Mouse (Mus musculus): ENCODE results near the gene Psg16. TPM values are rescaled to one million over a fixed set of nuclear protein-coding genes. Genes with fewer than 3 reads are reported as not detected.

Psg16 gene
- 0.12 TPM in 2 replicates for polyA plus RNA-seq (2014; fragmentation: Nextera tagmentation; extraction: Ambion mirVana)

GRCm38 (mm10) chr7:17073904-17074615 is at the start of gene Psg16:
TSS of gene Psg16 (plus strand) at chr7:17074040.
- no peak within 1 kb of the TSS for H3K4me3 ChIP-seq (ENCODE audit: low read depth, low read length)
- peak within 1 kb of the TSS; percentile 49 for H3K4me2 ChIP-seq
- peak within 1 kb of the TSS; percentile 23; the same call in 1 of the 2 replicates for H3K27ac ChIP-seq (ENCODE audit: low read depth, low read length)
- H3K4me1 ChIP-seq (replicated peaks; ENCODE audit: control insufficient read depth, insufficient read depth, low read length), result 0 out of 2 replicates have a peak, but pooled peaks cover 2% of the 10 kb centered on the region
- DNase-seq (ENCODE audit: low spot score) (peak; percentile 62), ATAC-seq (replicated peaks; ENCODE audit: low FRiP score) (peak; percentile 91)
- H3K27me3 ChIP-seq (replicated peaks; ENCODE audit: control insufficient read depth, insufficient read depth, low read length), result no peaks in the 10 kb centered on the region
- WGBS, result 41% methylated on average over 23 of the region's 23 CpGs
- H3K36me3 ChIP-seq (ENCODE audit: control insufficient read depth, insufficient read depth, low read length), result no peaks in the 10 kb centered on the region
- H3K9me3 ChIP-seq (ENCODE audit: control insufficient read depth, low read length), result no peaks in the 10 kb centered on the region
- H3K9ac ChIP-seq (ENCODE audit: low read depth, low read length), result no peak within 1 kb of the TSS

- H3K9me3 ChIP-seq (ENCODE audit: control insufficient read depth, low read length), result no peaks in the 10 kb centered on the region
- peaks cover 21% of the 10 kb centered on the region for H3K36me3 ChIP-seq (ENCODE audit: control insufficient read depth, insufficient read depth, low read length)
- DNase-seq (ENCODE audit: low spot score) (no peak), ATAC-seq (replicated peaks; ENCODE audit: low FRiP score) (no peak)
- H3K9ac ChIP-seq (ENCODE audit: low read depth, low read length), result 0 out of 2 replicates have a peak overlapping the region, but pooled peaks have one; percentile 15
- H3K4me3 ChIP-seq (ENCODE audit: low read depth, low read length), result no peak overlapping the region; the same call in 1 of the 2 replicates
- H3K4me2 ChIP-seq, result peak overlapping the region; percentile 81; the same call in 1 of the 2 replicates
- H3K27me3 ChIP-seq (replicated peaks; ENCODE audit: control insufficient read depth, insufficient read depth, low read length), result no peaks in the 10 kb centered on the region
- peaks cover 35% of the 10 kb centered on the region for H3K4me1 ChIP-seq (replicated peaks; ENCODE audit: control insufficient read depth, insufficient read depth, low read length)
- 89% methylated on average over 6 of the region's 6 CpGs for WGBS
- H3K27ac ChIP-seq (ENCODE audit: low read depth, low read length), result peak overlapping the region; percentile 45; the same call in 1 of the 2 replicates
Observed at GRCm38 (mm10) chr7:17024141-17024540, 49.7 kb upstream of the Psg16 start.

DNA sequence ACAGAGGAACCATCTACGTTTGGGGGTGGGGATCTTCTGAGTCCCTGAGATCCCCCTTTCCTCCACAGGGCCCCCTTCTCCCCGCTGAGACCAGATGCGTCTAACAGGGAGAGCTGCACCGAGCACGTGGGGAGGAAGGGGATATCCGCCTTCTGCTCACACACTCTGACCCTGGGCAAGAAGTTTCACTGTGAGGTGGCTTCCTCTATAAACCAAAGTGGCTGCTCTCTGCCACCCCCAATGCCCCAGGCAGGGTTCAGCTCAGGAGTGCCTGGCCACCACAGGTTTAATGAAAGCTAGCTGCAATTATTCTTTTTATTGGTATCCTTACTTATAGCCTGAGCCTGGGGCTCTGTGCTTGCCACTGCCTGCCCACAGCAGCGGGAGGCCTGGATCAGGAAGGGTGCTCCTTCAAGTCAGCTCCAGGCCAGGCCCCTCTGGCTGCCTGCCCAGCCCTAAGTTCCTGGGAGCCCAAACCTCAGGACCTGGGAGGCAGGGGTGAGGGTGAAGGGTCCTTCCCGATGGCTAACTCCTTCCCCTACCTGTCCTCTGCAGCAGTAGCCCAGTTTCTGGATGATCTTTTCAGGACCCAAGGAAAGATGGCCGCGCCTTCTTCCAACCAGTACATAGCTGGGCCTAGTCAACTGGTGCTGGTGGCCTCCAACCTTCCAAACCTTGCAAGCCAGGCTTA is 48.9 kb upstream of the Psg16 start:
- Histone ChIP-seq H3K27ac (ENCODE audit: low read depth, low read length) (peak overlapping the region; percentile 45; the same call in 1 of the 2 replicates), H3K36me3 (ENCODE audit: control insufficient read depth, insufficient read depth, low read length) (peaks cover 17% of the 10 kb centered on the region), H3K9me3 (ENCODE audit: control insufficient read depth, low read length) (no peaks in the 10 kb centered on the region), H3K4me2 (peak overlapping the region; percentile 81), H3K4me3 (ENCODE audit: low read depth, low read length) (peak overlapping the region; percentile 81), H3K27me3 (replicated peaks; ENCODE audit: control insufficient read depth, insufficient read depth, low read length) (no peaks in the 10 kb centered on the region), H3K9ac (ENCODE audit: low read depth, low read length) (peak overlapping the region; percentile 32; the same call in 1 of the 2 replicates), H3K4me1 (replicated peaks; ENCODE audit: control insufficient read depth, insufficient read depth, low read length) (peaks cover 35% of the 10 kb centered on the region)
- WGBS, result 65% methylated on average over 10 of the region's 10 CpGs
- no peak for ATAC-seq (replicated peaks; ENCODE audit: low FRiP score)
- DNase-seq (ENCODE audit: low spot score), result no peak

DNA sequence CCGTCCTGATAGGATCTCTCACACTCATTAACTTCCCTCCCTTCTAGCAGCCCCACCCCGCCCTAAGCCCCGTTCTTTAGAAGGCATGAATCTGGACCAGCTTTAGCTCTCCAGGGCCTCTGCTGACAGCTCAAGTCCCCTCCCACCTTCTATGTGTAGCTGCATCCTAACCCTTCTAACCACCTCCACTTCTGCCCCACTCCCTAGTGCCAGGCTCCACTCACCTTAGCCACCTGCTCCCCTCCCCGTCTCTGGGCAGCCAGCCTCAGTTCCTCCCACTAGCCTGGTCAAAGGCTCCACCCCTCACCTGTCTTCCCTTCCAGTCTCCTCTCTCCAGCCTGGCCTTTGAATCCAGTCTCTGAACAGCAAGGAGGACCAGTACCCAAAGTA is 48.3 kb upstream of the Psg16 start:
- peaks cover 13% of the 10 kb centered on the region; the same call in 1 of the 2 replicates for H3K36me3 ChIP-seq (ENCODE audit: control insufficient read depth, insufficient read depth, low read length)
- no peaks in the 10 kb centered on the region for H3K9me3 ChIP-seq (ENCODE audit: control insufficient read depth, low read length)
- DNase-seq (ENCODE audit: low spot score), result no peak
- ATAC-seq (replicated peaks; ENCODE audit: low FRiP score), result no peak
- H3K4me3 ChIP-seq (ENCODE audit: low read depth, low read length), result peak overlapping the region; percentile 81
- H3K27ac ChIP-seq (ENCODE audit: low read depth, low read length), result no peak overlapping the region
- no peaks in the 10 kb centered on the region for H3K27me3 ChIP-seq (replicated peaks; ENCODE audit: control insufficient read depth, insufficient read depth, low read length)
- H3K4me2 ChIP-seq, result peak overlapping the region; percentile 81
- H3K9ac ChIP-seq (ENCODE audit: low read depth, low read length), result no peak overlapping the region
- H3K4me1 ChIP-seq (replicated peaks; ENCODE audit: control insufficient read depth, insufficient read depth, low read length), result peaks cover 33% of the 10 kb centered on the region
- 46% methylated on average over 4 of the region's 4 CpGs for WGBS

- H3K27ac ChIP-seq (ENCODE audit: low read depth, low read length), result no peak overlapping the region
- H3K4me3 ChIP-seq (ENCODE audit: low read depth, low read length), result peak overlapping the region; percentile 81
- 57% methylated on average over 9 of the region's 9 CpGs for WGBS
- ATAC-seq (replicated peaks; ENCODE audit: low FRiP score) (no peak), DNase-seq (ENCODE audit: low spot score) (no peak)
- H3K4me1 ChIP-seq (replicated peaks; ENCODE audit: control insufficient read depth, insufficient read depth, low read length), result peaks cover 32% of the 10 kb centered on the region
- H3K9ac ChIP-seq (ENCODE audit: low read depth, low read length), result peak overlapping the region; percentile 90
- no peaks in the 10 kb centered on the region for H3K9me3 ChIP-seq (ENCODE audit: control insufficient read depth, low read length)
- no peaks in the 10 kb centered on the region for H3K27me3 ChIP-seq (replicated peaks; ENCODE audit: control insufficient read depth, insufficient read depth, low read length)
- H3K36me3 ChIP-seq (ENCODE audit: control insufficient read depth, insufficient read depth, low read length), result peaks cover 9% of the 10 kb centered on the region; the same call in 1 of the 2 replicates
- H3K4me2 ChIP-seq, result peak overlapping the region; percentile 81
Observed at GRCm38 (mm10) chr7:17025896-17026622, 47.8 kb upstream of the Psg16 start.

DNA sequence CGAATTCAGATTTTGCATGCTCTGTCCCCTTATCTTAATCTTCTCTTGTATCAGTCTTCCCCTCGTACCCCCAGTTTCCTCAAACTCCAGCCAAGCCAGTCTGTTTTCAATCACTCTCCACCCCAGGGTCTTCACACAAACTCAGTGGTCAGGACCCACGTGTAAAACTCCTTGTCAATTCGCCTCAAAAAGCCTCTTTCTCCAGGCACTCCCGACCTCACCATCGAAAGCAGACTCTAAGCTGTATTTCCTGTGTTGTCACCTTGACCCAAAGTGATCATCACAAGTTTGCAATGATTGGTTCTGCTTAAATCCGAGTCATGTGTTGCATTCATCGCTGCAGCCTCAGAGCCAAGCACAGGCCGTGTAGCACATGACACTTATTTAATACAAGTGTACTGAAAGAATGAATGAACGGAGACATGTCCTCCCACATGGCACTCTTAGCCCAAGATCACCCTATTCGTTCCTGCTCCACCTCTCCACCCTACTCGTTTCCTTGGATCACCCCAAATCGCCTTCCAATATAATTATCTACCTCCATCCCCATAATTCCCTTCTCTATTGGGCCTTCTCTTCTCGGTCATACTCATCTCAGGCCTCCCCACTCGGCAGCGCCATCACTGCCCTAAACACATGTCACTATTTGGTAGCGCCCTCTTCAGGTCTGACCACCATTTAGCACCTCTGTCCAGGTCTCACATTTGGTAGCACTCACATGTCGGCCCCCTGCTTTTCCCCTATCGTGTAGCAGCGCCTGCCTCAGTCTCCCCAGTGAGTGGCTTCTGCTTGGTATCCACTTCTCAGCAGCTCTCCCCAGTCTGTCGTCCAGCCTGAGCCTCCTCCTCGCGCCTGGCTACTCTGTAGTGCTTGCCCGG is 46.9 kb upstream of the Psg16 start:
- Histone ChIP-seq H3K4me3 (ENCODE audit: low read depth, low read length) (peak overlapping the region; percentile 81), H3K27ac (ENCODE audit: low read depth, low read length) (peak overlapping the region; percentile 66), H3K27me3 (replicated peaks; ENCODE audit: control insufficient read depth, insufficient read depth, low read length) (no peaks in the 10 kb centered on the region), H3K9ac (ENCODE audit: low read depth, low read length) (peak overlapping the region; percentile 90), H3K9me3 (ENCODE audit: control insufficient read depth, low read length) (no peaks in the 10 kb centered on the region), H3K4me1 (replicated peaks; ENCODE audit: control insufficient read depth, insufficient read depth, low read length) (peaks cover 32% of the 10 kb centered on the region), H3K36me3 (ENCODE audit: control insufficient read depth, insufficient read depth, low read length) (peaks cover 6% of the 10 kb centered on the region; the same call in 1 of the 2 replicates), H3K4me2 (peak overlapping the region; percentile 81)
- ATAC-seq (replicated peaks; ENCODE audit: low FRiP score) (peak; percentile 70), DNase-seq (ENCODE audit: low spot score) (no peak)
- WGBS, result 4% methylated on average over 24 of the region's 24 CpGs

- DNase-seq (ENCODE audit: low spot score) (peak; percentile 93), ATAC-seq (replicated peaks; ENCODE audit: low FRiP score) (peak; percentile 80)
- H3K4me1 ChIP-seq (replicated peaks; ENCODE audit: control insufficient read depth, insufficient read depth, low read length), result peaks cover 32% of the 10 kb centered on the region
- peak within 1 kb of the TSS; percentile 66 for H3K27ac ChIP-seq (ENCODE audit: low read depth, low read length)
- H3K27me3 ChIP-seq (replicated peaks; ENCODE audit: control insufficient read depth, insufficient read depth, low read length), result no peaks in the 10 kb centered on the region
- under 1% methylated on average over 56 of the region's 58 CpGs for WGBS
- H3K4me2 ChIP-seq, result peak within 1 kb of the TSS; percentile 81
- H3K4me3 ChIP-seq (ENCODE audit: low read depth, low read length), result peak within 1 kb of the TSS; percentile 81
- H3K36me3 ChIP-seq (ENCODE audit: control insufficient read depth, insufficient read depth, low read length), result no peaks in the 10 kb centered on the region
- peak within 1 kb of the TSS; percentile 90 for H3K9ac ChIP-seq (ENCODE audit: low read depth, low read length)
- no peaks in the 10 kb centered on the region for H3K9me3 ChIP-seq (ENCODE audit: control insufficient read depth, low read length)
Observed at GRCm38 (mm10) chr7:17027588-17028343, 46.1 kb upstream of the Psg16 start, which contains the start of gene Ppp5c. TSS of gene Ppp5c (minus strand) at chr7:17027924.

All from liver, embryonic 11.5 days (tissue).